Comparison of ENCODE assay signal across 10 mouse cellular contexts in the genomic region with DNA sequence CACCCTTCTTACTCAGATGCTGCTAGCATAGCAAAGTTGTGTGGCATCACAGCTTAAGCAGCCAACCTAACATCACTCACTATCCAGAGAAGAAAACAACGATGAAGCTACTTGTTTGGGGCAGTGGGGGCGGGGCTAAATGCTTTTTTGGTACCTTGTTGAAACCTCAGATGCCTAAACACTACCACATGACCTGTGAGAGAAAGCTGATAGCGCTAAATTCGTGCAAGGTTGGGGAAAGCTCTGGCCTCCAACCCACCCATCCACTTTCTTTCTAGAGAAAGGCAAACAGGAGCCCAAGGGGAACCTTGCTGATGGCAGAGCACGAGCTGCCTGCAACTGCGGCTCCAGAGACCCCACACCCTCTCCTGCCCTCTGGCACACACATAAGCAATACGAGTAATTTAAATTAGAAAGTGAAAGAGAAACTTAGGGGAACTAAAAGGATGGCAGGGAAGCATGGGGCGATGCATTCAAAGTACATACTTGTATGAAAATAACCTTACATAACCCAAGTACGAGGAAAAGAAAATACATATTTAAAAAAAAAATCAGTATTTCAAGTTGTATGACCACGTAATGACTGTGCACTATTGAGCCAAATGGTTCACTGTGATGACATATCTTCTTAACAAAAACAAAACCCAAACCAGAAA. TPM values are rescaled to one million over a fixed set of nuclear protein-coding genes. Genes with fewer than 3 reads are reported as not detected.
DNase-seq lines count a peak whose midpoint lies in the region; ATAC-seq and TF ChIP-seq lines count a peak whose summit lies in the region.
"Had no signal": no experiment of that assay in that cellular context is flagged by ENCODE, and none has a peak within 500 bp of the region (broad histone marks: within the 10 kb centered on the region; RNA-seq: fewer than 3 reads in every experiment).

No protein-coding gene starts in this region.

- H3K9ac ChIP-seq in lung, embryonic 14.5 days = no peak overlapping the region
- no peak overlapping the region for H3K9ac ChIP-seq in stomach, embryonic 16.5 days (ENCODE audit: low read length)
- H3K9ac ChIP-seq: hindbrain, embryonic 15.5 days had no signal

- H3K4me3 ChIP-seq in lung, embryonic 14.5 days (ENCODE audit: low read depth, low read length) = no peak overlapping the region
- no peak overlapping the region for H3K4me3 ChIP-seq in stomach, embryonic 16.5 days (replicated peaks; ENCODE audit: low read length)
- H3K4me3 ChIP-seq: hindbrain, embryonic 15.5 days had no signal

- peaks cover 18% of the 10 kb centered on the region for H3K36me3 ChIP-seq in lung, embryonic 14.5 days (ENCODE audit: insufficient read depth)
- H3K36me3 ChIP-seq in stomach, embryonic 16.5 days (ENCODE audit: control insufficient read depth, insufficient read depth, low read length) = no peaks in the 10 kb centered on the region

- no peak for TF ChIP-seq CTCF in lung, embryonic 14.5 days (IDR thresholded peaks at IDR 0.05; ENCODE audit: low read depth)

- no peaks in the 10 kb centered on the region; the same call in 1 of the 2 replicates for H3K4me1 ChIP-seq in lung, embryonic 14.5 days (ENCODE audit: insufficient read depth)
- H3K4me1 ChIP-seq in stomach, embryonic 16.5 days (ENCODE audit: control insufficient read depth, insufficient read depth, low read length) = peaks cover 17% of the 10 kb centered on the region

- DNase-seq in heart, adult 11 months = peak; percentile 93
- DNase-seq in heart, postnatal 36 days = no peak
- peak; percentile 33 to 48 for DNase-seq in CD8-positive naive resting alpha-beta T cell, adult 2 months (ENCODE audit: low read depth in 2 of 2, low spot score in 2 of 2)
- DNase-seq in gastrocnemius, postnatal 25 days = peak; percentile 28
- no peak for DNase-seq in lung, embryonic 14.5 days
- DNase-seq in adrenal gland, postnatal 25 days = no peak
- DNase-seq in adrenal gland, postnatal 10 days = no peak

- H3K4me2 ChIP-seq in lung, embryonic 14.5 days = peak overlapping the region; percentile 10; the same call in 1 of the 2 replicates
- peak overlapping the region; percentile 22; the same call in 1 of the 2 replicates for H3K4me2 ChIP-seq in stomach, embryonic 16.5 days (ENCODE audit: low read depth, low read length)
- H3K4me2 ChIP-seq: hindbrain, embryonic 15.5 days had no signal

- ATAC-seq in lung, embryonic 14.5 days (ENCODE audit: insufficient read depth) = no peak
- no peak for ATAC-seq in stomach, embryonic 16.5 days (ENCODE audit: insufficient read depth, low FRiP score)
- ATAC-seq: Patski had no signal

- no peaks in the 10 kb centered on the region for H3K27me3 ChIP-seq in lung, embryonic 14.5 days (ENCODE audit: insufficient read depth, low read length)
- H3K27me3 ChIP-seq in stomach, embryonic 16.5 days (ENCODE audit: control insufficient read depth, insufficient read depth, low read length) = no peaks in the 10 kb centered on the region
- H3K27me3 ChIP-seq: hindbrain, embryonic 15.5 days; Patski had no signal

- H3K9me3 ChIP-seq in lung, embryonic 14.5 days (ENCODE audit: low read depth, low read length) = no peaks in the 10 kb centered on the region
- no peaks in the 10 kb centered on the region for H3K9me3 ChIP-seq in stomach, embryonic 16.5 days (replicated peaks; ENCODE audit: control insufficient read depth, low read length)
- H3K9me3 ChIP-seq: hindbrain, embryonic 15.5 days had no signal

- 46% methylated on average over 10 of the region's 10 CpGs for WGBS in lung, embryonic 14.5 days
- WGBS in stomach, embryonic 16.5 days = 42% methylated on average over 10 of the region's 10 CpGs

- intact Hi-C loops in heart, postnatal 36 days (cut with DNase I) = no loop called here

- no peak overlapping the region for H3K27ac ChIP-seq in lung, embryonic 14.5 days (ENCODE audit: low read depth)
- peak overlapping the region; percentile 21; the same call in 1 of the 2 replicates for H3K27ac ChIP-seq in stomach, embryonic 16.5 days (ENCODE audit: low read length)

RNA-seq across cellular contexts. Expression of a gene that starts 7.7 kb away (rescaled TPM):
- total RNA-seq in heart, postnatal 36 days (2021) = 10 to 100 TPM; 57.2 to 62.0 TPM
- total RNA-seq in gastrocnemius, postnatal 25 days (2021) = 100 to 1,000 TPM; 131 to 158 TPM
- 4.3 and 4.5 TPM in 2 replicates for polyA plus RNA-seq in lung, embryonic 14.5 days (2014; fragmentation: Nextera tagmentation; extraction: Ambion mirVana)
- 2.8 and 4.8 TPM in 2 replicates for polyA plus RNA-seq in stomach, embryonic 16.5 days (2015; fragmentation: Nextera tagmentation; extraction: Ambion mirVana)
- 38.5 and 53.8 TPM in 2 replicates for total RNA-seq in adrenal gland, postnatal 25 days (2021)
- total RNA-seq in adrenal gland, postnatal 10 days (2021) = 10 to 100 TPM; 30.9 to 32.6 TPM

Comparison
In these comparisons a context has a peak if more than half of its experiments do, and no peak if none do; other contexts are left out.
1. DNase-seq: peak in heart, adult 11 months (single experiment), CD8-positive naive resting alpha-beta T cell, adult 2 months (2 of 2) and gastrocnemius, postnatal 25 days (single experiment); none in heart, postnatal 36 days (0 of 2), lung, embryonic 14.5 days (single experiment), adrenal gland, postnatal 25 days (single experiment) and adrenal gland, postnatal 10 days (single experiment).